Mouse (Mus musculus): ENCODE data around the gene Prdx4. TPM values are rescaled to one million over a fixed set of nuclear protein-coding genes. Genes with fewer than 3 reads are reported as not detected.

The Prdx4 gene
- polyA plus RNA-seq (2012; fragmentation: generic; extraction: Trizol), result 100 to 1,000 TPM; 255 to 636 TPM

DNA sequence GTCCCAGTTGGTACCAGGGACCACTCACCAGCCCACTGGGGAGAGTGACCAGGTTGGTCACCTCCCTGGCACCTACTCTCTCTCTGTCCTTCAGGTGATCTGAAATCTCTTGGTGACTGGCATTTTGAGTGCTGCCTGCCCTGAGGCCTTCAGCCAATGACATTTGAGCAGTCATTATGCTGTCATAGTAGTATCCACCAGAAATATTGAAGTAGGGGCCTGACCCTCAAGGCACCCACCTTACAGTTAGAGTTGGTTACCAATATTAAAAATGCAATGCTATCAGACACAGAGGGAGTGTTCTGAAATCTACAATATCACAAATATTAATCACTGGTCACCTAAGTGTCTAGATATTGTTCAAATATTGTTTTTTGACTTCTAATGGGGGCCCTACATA, at the start of gene Prdx4:
Gene Prdx4, minus strand, starts transcription at position 101 of the 400 bp plus-strand sequence.

Other genes with a start within 250 kb of the Prdx4 start
- not detected for gene Magea2, start 247.1 kb downstream of the Prdx4 start, polyA plus RNA-seq (2012; fragmentation: generic; extraction: Trizol)
- not detected for gene Cldn34b2, start 212.3 kb downstream of the Prdx4 start, polyA plus RNA-seq (2012; fragmentation: generic; extraction: Trizol)
- 100 to 1,000 TPM in 1 of 2 experiments, 10 to 100 TPM in 1; 22.2 to 235 TPM for gene Sat1, start 124.3 kb downstream of the Prdx4 start, polyA plus RNA-seq (2012; fragmentation: generic; extraction: Trizol)
- 10 to 100 TPM in 1 of 2 experiments, 1 to 10 TPM in 1; 9.6 to 37.2 TPM for gene Acot9, start 78.3 kb downstream of the Prdx4 start, polyA plus RNA-seq (2012; fragmentation: generic; extraction: Trizol)